Mouse (Mus musculus) embryonic fibroblast, embryonic 13.5 days (primary cell): ENCODE results near the gene Ntn4.

ENCODE experiments used
- CTCF ChIP-seq: IDR thresholded peaks from 2 replicates; pipeline ENCODE4 v1.5.1; 2011; ENCODE audit warnings: mild to moderate bottlenecking, control low read depth, low read length, moderate library complexity, borderline replicate concordance; ENCODE audit not compliant: insufficient read depth
- POLR2A ChIP-seq: IDR thresholded peaks from 2 replicates; pipeline ENCODE4 v1.6.1; 2011; ENCODE audit warnings: low read depth, mild to moderate bottlenecking, control low read depth, low read length, moderate library complexity

GRCm38 (mm10) chr10:93776731-93777151 is 136.3 kb downstream of the Ntn4 start:
- TF ChIP-seq CTCF (no peak), POLR2A (no peak)
